Mouse (Mus musculus) hematopoietic stem cell, adult 5-6 weeks (primary cell): ENCODE data around the gene Syde2. TPM values are rescaled to one million over a fixed set of nuclear protein-coding genes. Genes with fewer than 3 reads are reported as not detected.

Experiments used
- ATAC-seq, 2 experiments: fragments of 125-278 bp in 1 of 2; replicated peaks in 1 of 2; 2 replicates each; pipeline ENCODE4 v1.8.0; 2016 to 2017; ENCODE audit warnings: inconsistent platforms in 2 of 2, mild to moderate bottlenecking in 2 of 2, moderate number of reproducible peaks in 2 of 2, low read depth in 1 of 2, moderate TSS enrichment in 1 of 2; ENCODE audit not compliant: low FRiP score in 2 of 2, poor library complexity in 2 of 2, severe bottlenecking in 2 of 2, insufficient read depth in 1 of 2, low TSS enrichment in 1 of 2
- total RNA-seq: library from RNA; stranded (forward); fragments of 172-1452, 232-1000 nt; gene quantifications from 2 replicates; pipeline ENCODE4 v1.2.3, GENCODE M21; 2017

Gene Syde2
- total RNA-seq, result 14.0 and 22.6 TPM in 2 replicates

DNA sequence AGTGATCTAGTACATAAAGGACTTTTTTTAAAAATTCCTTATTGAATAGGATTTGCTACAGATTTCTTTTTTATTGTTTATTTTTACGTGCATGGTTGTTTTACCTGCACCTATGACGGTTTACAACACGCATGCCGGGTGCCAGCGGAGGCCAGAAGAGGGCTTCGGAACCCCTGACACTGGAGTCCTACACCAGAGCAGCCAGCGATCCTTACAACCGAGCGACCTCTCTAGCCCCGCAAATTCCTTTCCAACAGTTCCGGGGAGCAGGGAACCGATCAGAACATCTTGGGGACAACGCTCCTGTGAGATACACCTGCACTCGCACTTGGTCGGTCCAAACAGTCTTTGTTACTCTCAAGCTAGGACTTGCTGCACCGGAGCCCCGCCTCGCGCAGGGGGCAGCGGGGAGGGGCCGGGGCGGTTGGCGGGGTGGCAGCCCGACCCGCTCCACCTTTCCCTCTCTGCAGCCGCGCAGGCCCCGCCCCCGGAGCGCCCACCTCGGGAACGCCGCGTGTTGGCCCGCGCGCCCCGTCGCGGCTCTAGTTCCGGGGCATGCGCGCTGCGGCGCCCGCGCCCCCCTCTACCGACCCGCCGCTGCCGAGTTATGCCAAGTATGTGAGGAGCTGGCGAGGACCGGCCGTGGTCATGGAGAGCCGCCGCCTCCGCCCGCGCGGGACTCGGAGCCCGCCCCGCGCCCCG, at the start of gene Syde2:
Gene Syde2, plus strand, starts transcription at position 603 of the 702 bp plus-strand sequence.
- ATAC-seq, result peak; percentile 40 to 42; a peak in 3 of 4 replicates

DNA sequence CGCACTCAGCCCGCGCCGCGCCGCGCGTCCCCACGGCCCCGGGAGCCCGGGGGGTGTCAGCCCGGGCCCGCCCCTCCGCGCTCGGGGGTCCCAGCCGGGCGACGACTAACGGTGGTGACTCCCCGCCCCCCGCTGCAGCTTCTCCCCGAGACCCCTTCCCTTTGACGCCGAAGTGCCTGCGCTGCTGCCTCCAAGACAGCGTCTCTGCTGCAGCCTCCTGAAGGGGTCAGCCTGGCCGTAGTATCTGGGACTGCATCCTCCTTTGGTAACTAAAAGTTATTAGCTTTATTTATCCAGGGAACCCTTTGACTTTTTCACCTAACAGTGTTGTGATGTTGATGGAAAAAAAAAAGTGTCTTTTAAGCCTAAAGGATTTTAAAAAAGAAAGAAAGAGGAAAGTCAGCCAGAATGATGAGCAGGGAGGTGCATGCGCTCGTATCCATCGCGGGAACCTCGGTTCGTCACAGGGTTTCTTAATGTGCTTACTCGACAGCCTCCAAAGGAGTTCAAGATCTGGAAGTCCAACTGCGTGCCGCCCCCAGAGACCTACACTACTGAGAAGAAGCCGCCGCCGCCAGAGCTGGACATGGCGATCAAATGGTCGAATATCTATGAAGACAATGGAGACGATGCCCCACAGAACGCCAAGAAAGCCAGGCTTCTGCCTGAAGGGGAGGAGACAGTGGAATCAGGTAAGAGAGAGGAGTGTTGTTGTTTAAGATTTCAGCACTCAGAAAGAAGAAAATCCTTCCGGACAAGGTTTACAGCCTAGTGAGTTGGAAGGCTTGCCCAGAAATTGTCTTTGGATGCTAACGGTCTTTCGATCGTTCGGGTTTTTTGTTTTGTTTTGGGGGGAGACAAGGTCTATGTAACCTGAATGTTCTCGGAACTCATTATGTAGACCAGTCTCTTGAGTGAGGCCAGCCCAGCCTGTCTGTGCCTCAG, 49.0 kb upstream of the Syde2 start:
- no peak for ATAC-seq

DNA sequence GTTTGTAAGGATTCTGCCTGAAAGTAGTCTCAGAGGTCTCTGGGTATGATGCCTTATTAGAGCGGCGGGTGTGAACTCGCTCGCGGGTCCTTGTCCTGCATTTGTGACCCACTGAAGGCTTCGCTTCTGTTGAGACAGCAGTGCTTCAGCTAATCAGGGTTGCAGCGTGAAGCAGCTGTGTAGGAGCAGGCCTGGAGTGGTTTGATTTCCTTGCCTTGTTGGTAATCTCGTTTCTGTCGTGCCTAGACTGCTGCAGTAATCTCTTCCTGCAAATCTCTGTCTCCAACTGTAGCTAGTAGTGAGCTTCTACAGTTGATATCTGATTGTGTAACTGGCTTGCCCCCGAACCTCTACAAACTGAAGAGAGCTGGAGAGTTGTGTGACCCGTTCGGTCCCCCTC, 48.3 kb upstream of the Syde2 start:
- no peak for ATAC-seq

DNA sequence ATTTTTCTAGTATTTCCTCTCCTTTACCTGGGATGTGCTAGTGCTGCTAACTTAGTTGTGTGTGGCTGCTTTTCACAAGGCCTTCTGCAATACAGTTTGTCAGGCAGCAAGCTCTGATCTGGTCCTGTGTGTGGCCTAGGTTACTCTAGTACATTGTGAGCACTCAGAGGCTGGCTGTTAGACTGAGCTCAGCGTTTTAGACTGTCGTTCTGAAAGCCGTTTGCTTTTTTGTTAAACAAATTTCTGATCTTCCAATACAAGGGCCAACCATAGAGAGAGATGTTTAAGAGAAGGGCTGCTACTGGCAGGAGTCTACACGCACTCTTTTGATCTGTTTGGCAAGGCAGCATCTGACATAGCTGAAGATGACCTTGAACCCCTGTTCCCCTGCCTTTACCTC, 47.7 kb upstream of the Syde2 start:
- no peak for ATAC-seq

DNA sequence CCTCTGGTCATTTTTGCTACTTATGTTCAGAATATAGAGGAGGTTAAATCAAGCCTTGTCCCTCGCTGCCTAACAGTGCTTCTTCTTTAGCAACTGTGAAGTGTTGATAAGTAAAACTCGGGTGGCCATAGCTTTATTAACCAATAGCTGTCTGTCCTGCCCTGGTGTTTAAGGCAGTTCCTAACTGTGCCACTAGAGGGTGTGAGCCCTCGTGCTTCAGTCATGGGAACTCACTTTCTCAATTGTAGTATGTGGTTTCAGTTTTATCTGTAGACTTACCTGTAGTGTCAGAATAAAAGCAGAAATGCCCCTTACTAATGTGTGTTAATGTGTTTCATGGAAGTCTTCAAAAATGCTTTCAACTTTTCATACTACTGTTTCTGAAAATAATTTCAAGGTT, 45.7 kb upstream of the Syde2 start:
- peak; percentile 61 to 68 for ATAC-seq

DNA sequence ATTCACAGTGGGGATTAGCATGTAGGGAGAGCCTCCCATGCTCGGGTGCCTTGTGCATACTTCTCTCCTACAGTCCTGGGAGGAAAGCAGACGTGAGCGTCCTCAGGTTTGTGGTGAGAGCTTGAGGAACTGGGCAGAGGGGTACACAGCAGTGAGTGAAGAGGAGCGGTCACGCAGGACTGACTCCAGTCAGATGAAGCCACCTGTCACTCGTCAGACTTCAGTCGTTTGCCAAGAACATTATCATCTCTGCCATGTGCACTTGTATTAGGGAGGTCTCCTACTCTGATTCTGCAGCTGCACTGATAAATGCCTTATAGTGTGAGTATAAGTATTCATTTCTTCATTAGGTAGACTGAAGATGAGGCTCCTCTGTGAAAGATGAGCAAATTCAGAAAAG, 43.3 kb upstream of the Syde2 start:
- no peak for ATAC-seq

DNA sequence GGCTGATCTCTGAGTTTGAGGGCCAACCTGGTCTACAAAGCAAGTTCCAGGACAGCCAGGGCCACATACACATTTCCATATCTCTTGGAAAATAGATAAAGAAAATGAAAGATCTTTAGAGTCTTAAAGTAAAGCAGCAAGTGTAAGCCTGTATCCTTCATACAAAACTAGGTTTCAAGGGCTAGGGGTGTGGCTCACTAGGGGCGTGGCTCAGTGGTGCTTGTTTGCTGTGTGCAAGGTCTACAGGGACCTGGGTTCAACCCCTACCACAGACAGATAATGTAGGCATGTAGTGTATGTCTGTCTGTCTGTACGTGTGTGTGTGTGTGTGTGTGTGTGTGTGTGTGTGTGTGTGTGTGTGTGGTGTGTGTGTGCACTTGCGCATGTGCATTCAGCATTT, 41.8 kb upstream of the Syde2 start:
- no peak for ATAC-seq

DNA sequence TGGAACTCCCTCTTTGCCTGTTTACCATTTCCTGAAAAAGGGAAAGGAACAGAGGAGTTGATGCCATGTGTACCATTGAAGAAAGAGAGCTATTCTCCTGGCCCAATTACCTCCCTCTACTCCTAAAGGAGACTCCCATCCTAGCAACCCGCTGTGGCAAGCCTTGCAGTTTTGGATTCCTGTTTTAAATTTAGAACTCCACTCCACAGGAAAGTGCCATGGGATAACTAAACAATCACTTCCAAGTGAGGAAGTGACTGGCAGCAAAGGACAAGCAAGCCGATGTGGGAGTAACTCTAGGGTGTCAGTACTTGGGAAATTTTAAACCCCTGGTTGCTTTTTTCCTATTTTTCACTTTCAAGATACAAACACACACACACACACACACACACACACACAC, 41.0 kb upstream of the Syde2 start:
- no peak for ATAC-seq

DNA sequence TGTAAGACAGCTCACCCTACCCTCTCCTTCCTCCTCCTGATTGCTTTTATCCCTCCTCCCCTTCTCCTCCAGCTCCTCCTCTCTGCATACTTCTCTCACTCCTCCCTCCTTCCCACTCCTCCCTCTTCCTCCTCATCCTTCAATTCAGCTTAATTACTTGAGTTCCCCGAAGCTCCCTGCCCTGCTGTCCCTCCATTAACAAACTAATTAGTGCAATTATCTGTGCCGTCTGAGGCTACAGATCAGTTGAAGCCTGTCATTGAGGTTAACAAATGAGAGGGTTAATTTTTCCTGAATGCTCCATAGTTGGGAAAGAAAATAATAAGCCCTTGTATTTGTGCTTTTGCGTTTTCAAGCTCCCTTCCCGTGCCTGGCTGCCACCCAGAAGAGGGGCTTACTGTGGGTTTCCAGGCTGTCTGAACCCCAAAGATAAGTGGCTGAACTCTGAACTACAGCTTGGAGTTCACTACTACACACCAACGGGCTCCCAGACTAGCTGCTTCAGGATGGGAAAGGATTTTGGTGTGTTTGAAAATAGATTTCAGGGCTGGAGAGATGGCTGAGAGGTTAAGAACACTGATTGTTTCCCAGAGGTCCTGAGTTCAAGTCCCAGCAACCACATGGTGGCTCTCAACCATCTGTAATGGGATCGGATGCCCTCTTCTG, 40.0 kb upstream of the Syde2 start:
- no peak for ATAC-seq

DNA sequence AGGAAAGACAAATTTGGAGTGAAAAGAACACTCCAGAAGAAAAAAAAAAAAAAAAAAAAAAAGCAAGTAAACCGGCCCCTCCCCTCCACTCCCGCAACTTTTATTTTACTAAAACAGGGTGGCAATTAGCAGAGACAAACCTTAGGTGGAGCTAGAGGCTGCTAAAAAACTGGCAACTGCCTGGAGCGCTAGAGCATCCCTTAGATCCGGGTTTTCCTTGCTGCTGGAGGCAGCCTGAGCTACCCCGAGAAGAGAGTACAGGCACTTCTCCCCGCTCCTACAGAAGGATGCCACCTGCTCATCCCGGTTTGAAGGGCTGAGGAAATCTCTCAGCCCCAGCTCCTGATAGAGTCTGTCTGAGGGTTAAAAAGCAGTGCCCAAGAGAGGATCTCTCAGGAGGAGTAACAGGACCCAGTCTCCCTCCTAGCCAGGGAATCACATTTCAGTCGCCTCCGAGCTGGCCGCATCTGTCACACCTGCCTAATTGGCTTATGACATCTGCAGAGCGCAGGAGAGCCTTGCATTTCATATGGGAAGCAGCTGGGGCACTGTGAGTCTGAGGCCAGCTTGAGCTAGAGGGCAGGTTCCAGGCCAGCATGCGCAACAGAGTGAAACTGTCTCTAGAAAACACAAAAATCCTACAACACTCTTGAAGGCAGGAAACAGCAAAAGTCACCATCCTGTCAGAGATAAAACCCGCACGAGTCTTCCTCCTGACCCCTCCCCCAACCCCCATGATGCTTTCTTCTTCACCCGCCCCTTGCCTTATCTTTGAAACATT, 37.4 kb upstream of the Syde2 start:
- peak; percentile 48 to 70 for ATAC-seq

DNA sequence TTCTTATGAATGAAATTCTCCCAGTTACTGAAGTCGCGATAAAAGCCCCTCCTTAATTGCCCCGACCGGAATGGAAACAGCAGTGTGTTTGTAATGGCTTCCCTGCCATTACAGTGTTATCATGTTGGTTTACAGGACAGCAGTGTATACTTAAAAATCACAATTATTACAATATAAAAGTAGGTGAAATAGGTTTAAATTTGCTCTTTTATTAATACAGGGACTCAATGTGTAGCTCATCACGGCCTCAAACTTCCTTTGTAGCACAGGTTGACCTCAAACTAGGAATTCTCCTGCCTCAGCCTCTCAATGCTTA, 36.9 kb upstream of the Syde2 start:
- ATAC-seq, result no peak

DNA sequence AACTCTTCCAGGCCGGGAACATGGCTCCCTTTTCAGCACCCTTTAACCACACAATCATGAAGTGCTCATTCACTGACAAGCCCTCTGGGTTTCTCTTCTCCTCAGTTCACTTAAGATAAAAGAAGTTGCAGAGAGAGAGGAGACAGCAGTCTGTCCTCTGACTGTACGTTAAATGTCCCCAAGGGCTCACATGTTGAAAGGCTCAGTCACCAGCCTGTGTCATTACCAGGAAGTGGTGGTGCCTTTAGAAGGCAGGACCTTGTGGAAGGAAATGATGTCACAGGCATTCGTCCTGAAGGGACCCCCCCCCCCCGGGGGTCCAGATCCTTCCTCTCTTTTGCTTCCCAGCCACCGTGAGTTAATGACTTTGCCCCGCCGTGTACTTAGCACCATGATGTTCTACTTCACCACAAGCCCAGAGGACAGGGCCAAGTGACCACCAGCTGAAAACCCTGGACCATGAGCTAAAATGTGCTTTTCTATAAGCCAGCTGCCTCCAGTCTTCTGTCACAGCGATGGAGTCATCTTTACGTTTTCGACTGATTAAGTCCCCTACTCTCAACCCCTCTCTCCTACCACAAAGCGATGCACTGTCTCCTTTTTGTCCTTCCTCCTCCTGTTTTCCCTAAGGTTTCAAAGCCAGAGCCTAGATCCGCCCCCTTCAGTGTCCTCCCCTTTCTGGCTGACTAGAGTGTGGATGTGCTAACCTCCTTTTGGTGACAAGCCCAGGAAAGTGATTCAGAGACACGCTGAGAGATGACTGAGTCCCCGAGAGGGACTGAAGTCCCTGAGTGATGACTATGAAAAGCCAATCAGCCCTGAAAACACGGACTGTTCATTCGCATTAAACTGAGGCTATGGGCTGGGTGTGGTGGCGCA, 36.1 kb upstream of the Syde2 start:
- ATAC-seq, result peak; percentile 55 to 71

DNA sequence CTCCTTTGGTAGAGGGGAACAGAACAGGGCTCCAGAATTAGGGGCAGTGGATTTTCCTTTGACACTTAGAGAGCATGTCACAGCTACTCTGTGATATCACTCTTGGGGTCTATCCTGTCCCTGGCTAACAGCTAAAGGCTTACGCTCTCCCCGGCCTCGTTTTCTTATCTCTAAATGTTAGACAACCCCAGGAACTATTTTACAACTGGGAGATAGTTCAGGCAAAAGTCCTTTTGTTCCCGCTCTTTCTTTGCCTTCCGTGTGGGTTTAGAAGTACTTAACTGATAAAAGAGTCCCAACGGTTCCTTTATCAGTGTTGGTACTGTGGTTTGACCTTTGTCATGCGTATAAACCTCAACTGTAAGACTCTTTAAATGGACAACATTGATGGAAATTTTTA, 34.7 kb upstream of the Syde2 start:
- ATAC-seq, result no peak

DNA sequence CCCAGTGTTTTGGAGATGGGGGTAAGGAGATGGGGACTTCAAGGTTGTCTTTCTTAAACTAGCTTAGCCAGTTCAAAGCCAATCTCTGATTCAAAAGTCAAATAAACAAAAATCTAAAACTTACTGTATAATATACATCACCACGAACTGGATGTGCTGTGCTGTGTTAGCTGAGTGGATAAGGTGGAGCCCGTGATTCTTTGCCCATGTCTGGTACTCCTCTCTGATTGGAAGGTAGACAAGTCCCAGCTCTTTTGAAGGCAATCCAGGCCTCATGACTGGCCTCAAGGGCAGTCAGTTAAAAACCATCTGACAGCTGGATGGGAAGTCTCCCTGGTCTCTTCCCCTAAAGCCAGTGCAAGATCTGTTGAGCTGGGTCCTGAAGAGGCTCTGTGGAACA, 34.3 kb upstream of the Syde2 start:
- ATAC-seq, result no peak

DNA sequence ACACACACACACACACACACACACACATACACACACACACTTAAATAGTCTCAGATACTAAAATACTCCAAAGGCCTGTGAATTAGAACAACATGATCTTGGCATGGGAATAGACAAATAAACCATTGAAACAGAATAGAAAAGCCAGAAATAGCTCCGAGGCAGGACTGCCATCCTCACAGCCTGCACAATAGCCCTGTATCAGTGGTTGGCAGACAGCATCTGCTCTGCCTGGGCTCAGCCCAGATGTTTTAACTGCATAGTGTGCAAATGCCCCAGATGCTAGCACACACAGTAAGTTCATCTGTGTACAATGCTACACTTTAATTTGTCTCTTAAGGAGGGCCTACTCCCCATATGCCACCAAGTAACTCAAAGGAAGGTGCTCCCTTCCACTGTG, 27.8 kb upstream of the Syde2 start:
- ATAC-seq, result no peak

DNA sequence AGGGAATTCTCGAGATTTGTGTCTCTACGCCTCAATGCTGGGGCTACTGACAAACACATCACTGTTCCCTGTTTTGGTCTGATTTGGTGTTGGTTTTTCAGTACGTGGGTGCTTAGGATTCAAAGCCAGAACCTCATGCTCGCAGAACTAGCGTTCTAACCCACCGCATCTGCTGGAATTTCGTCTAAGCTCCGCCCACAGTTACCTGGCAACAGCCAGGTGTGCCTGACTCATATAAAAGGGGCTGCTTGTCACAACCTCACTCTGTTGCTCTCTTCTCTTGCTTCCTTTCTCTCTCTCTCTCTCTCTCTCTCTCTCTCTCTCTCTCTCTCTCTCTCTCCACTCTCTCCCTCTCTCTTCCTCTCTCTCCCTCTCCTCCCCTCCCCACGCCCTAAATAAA, 25.3 kb upstream of the Syde2 start:
- no peak for ATAC-seq
